Mouse (Mus musculus) hematopoietic stem cell, adult 5-6 weeks (primary cell): ENCODE measurements around the gene Pcbd2. TPM values are rescaled to one million over a fixed set of nuclear protein-coding genes. Genes with fewer than 3 reads are reported as not detected.
"Not testable (repeated sequence)": the region's sequence is repeated elsewhere in the genome, so short reads cannot be mapped to it uniquely, and the experiment has no call there.

Experiments
- ATAC-seq, 2 experiments: fragments of 125-278 bp in 1 of 2; replicated peaks in 1 of 2; 2 replicates each; pipeline ENCODE4 v1.8.0; 2016 to 2017; ENCODE audit warnings: inconsistent platforms in 2 of 2, mild to moderate bottlenecking in 2 of 2, moderate number of reproducible peaks in 2 of 2, low read depth in 1 of 2, moderate TSS enrichment in 1 of 2; ENCODE audit not compliant: low FRiP score in 2 of 2, poor library complexity in 2 of 2, severe bottlenecking in 2 of 2, insufficient read depth in 1 of 2, low TSS enrichment in 1 of 2
- total RNA-seq: library from RNA; stranded (forward); fragments of 172-1452, 232-1000 nt; gene quantifications from 2 replicates; pipeline ENCODE4 v1.2.3, GENCODE M21; 2017

Gene Pcbd2
- 4.5 and 26.2 TPM in 2 replicates for total RNA-seq

DNA sequence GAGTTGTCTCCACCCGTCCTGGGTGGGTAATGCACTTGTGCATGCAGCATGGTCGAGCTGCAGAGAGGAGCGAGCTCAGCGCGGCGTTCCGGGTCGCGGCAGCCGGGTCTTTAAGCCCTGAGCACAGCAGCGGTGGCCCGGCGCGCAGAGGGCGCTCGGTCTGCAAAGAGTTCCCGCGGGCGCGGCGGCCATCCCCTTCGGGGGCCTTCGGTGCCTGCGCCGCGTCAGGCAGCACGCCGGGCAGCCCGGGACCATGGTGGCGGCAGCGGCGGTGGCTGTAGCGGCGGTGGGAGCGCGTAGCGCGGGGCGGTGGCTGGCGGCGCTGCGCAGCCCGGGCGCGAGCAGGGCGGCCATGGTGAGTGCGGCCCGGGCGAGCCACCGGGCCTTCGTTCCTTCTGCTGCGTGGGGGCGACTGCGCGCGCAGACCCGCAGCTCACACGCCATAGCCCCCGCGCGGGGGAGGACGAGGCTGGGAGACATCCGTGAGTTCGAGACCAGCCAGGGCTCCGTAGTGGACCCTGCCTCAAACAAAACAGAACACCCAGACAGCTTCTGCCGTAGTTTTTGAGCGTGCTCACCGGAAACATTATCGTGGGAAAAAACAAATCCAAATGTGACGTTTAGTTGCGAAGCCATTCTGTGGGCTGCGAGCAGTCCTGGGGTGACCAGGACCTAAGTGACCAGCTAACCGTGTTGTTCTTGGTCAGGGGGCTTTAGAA lies at the start of gene Pcbd2:
Gene Pcbd2, plus strand, starts transcription at position 249 of the 719 bp plus-strand sequence.
- peak; percentile 67 to 74 for ATAC-seq

DNA sequence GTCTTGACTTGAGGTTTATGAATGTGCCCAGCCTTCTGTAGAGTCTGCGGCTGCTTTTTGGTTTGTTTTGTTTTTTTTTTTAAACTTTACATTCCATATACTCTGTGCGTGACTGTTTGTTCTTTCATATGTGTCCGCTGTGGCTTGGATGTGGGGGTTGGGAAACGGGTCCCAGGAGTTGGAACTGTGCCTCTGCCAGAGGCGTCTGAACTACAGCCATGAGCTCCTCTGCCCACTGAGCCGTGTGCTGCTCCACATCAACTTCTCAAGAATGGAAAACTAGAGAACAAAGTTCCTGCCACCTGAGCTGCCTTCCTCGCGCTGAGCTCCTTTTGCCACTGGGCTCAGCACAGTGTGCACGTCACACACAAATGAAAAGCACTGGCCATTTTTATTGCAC lies 45.0 kb upstream of the Pcbd2 start:
- no peak for ATAC-seq

DNA sequence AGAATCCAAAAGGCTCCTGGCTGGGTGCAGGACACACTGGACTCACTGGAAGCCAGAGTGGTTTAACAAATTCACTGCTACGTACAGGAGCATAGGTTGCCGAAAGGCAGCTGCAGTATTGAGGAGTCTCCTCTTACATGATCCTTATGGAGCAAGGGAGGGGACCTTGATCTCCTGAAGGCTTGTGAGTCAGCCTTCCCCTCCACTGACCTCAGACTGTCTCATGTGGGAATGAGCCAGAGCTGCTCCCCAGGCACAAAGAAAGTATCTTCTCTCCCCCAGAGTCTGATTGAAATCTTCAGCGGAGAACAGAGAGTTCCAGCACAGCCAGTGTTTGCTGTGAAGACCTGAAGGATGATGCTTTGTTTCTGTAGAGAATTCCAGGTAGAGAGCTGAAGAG lies 43.6 kb upstream of the Pcbd2 start:
- ATAC-seq, result no peak

DNA sequence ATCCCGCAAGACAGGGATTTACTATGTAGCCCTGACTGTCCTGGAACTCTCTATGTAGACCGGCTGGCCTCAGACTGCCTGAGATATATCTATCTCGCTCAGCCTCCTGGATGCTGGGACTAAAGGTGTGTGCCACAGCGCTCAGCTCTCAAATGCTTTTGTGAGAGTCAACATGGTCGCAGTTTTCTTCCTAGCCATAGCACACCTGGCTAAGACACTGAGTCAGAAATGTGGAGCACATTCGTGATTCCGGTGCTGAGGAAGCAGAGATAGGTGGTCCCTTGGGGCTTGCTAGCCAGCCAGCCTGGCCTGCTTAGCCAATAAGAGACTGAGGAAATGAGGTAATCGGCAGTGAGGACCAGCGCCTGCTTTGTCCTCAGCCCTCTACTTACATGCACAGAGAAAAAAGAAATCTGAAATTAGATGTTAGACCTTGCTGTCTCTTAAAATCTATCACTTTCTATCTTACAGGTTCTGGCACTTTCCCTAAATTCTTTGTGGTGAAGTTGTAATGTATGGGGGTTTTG lies 41.0 kb upstream of the Pcbd2 start:
- ATAC-seq, result no peak

DNA sequence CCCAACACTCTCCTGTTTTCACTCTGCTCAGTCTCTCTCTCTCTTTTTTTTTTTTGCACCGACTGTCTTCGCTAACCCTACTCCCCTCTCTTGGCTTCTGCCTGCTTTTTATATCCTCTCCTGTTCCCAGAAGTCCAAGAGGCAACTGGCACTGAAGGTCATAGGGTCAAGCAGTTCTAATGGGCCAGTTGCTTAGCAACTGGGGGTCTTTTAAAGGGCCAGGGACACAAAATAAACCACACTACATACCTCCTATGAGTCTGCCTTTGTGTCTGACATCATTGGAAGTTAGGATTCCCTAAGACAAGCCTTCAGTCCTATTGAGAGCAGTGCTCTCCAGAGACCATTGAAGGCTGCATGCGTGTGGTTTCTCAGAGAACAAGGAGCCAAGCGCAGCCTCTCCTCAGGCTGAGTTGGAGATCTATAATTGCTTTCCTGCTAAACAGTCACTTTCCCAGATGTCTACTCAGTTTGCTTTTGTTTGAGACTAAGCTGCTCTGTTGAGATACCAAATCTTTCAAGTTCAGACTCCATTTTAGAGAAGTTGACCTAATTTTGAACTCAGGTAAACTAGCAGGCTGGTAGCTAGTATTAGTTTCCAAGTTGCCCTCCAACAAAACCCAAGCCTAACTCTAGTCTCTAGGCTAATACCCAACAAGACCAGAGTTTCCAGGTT lies 39.1 kb upstream of the Pcbd2 start:
- ATAC-seq, result no peak

DNA sequence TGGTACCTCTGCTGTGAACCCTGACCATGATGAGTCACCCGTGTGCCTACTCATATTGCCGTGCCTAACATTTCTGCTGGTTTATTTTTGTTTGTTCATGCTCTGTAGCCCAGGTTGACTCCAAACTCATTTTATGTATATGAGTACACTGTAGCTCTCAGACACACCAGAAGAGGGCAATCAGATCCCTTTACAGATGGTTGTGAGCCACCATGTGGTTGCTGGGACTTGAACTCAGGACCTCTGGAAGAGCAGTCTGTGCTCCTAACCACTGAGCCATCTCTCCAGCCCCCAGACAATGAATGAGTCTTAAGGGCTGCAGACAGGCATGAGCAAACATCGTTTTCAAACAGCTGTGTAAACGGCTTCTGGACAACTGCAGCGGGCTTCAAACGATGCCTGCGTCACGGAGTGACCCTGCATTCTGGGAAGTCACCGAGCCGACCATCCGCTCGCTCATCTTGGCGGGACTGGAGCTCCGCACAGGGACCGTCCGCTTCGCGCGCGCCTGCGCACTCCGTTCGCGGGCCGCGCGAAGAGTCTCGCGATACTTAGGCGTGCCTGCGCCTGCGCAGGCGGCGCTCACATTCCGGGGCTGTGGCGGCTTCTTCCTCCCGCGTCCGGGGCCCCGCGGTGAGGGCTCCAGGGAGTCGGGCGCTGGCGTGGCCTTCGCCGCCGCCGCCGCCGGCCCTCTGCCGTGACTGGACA lies 34.5 kb upstream of the Pcbd2 start, which contains the start of gene B230219D22Rik:
Gene B230219D22Rik, plus strand, starts transcription at position 590 of the 708 bp plus-strand sequence.
- peak; percentile 94 to 96 for ATAC-seq

DNA sequence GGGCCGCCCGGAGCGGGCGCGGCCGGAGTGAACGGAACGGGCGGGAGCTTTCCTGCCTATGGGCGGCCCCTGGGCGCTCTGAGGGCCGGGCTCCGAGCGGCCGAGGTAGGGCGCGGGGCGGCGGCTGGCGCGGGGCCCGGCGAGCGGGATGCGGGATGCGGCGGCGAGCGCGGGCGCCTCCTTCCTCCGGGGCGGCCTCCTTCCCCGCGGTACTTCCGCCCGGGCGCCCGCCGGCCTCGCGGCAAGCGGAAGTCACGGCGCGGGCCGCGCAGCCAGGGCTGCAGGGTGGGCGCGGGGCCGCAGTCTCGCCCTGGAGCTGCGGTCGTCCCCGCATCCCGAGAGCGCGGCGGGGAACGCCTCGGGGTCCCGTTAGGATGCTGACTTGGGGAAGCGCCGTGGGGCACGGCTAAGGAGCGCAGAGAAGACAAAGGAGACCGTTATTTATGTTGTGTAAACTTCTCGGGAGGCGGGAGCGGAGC lies 33.9 kb upstream of the Pcbd2 start:
- no peak for ATAC-seq

DNA sequence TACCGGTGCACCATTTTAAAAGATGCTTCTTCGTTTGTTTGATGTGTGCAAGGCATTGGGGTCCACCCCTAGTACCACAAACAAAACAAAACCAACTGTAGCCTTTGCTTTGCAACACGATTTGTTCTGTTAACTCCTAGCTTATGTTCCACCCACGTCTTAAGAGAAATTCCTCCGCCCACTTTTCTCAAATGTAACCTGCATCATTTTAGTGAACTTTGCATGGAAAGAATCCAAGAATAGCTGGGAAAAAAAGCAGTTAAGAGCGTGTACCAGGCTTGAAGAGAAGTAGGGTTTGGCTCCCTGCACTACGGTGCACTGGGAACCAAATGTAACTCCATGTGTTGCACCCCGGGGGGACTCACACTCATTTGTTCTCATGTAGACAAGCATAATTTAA lies 33.1 kb upstream of the Pcbd2 start:
- no peak for ATAC-seq

DNA sequence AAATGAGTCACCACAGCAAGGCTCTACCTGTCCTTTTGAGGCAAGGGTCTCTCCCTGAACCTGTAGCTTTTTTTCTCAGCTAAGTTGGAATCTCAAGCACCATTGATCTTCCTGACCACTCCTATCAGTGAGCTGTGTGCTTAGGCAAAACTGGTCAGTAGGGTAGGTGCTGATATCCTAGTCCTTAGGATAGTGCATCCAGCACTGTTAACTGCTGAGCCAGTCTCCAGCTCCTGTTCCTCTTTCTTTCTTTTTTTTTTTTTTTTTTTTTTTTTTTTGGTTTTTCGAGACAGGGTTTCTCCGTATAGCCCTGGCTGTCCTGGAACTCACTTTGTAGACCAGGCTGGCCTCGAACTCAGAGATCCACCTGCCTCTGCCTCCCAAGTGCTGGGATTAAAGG lies 31.2 kb upstream of the Pcbd2 start:
- not testable (repeated sequence) for ATAC-seq

DNA sequence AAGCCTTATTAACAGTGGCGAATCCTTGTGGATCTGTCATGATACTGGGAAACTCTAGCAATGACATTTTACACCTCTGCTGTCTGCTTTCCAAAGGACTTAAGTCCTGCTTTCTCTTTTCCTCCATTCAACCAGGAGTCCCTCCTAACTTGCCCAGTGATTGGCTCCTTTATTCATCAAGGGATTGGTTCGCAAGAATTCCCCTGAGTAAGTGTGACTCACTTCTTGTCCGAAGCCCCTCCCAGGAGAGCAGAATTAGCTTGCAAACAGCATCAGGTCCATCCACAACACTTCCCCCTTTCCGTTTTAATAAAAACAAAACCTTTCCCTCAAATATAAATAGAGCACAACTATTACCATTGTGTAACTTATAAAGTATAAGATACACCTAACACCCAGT lies 22.9 kb upstream of the Pcbd2 start:
- no peak for ATAC-seq

DNA sequence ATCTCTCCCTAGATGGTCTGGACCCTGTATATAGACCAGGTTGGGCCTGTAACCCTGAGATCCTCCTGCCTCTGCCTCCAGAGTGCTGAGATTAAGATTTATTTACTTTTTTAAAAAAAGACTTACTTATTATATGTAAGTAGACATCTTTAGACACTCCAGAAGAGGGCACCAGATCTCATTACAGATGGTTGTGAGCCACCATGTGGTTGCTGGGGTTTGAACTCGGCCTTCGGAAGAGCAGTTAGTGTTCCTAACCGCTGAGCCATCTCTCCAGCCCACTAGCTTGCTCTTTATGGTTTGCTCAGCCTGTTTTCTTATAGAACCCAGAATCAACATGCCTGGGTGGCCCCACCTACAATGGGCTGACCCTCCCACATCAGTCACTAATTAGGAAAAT lies 14.3 kb upstream of the Pcbd2 start:
- ATAC-seq, result no peak

DNA sequence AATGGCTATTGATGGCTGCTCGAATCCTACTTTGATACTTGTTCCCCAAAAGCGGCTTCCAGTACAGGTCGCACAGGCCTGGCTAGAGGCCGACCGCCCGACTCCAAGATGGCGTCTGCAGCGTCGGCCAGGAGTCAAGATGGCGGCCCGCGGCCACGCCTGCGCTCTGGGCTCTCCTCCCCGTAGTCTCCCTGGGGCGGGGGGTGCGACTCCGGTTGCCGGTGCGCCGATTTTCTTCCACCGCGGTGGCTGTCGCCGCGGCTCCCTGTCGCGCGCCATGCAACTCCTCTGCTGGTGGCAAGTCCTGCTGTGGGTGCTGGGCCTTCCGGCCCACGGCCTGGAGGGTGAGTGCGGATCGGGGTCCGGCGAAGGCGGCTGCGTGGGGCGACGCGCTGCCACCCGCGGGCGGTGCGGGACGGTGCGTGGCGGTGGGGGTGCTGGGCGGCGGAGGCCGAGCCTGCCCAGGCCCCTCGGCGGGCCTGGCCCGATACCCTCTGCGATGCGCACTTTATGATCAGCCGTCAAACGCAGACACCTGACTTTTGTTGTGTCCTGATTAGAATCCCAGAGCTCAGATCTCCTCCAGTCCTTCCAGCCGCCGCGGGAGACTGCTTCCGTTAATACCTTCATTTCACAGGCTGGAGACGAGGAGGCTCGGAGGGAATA lies 12.5 kb upstream of the Pcbd2 start, which contains the start of gene Txndc15:
Gene Txndc15, plus strand, starts transcription at position 150 of the 666 bp plus-strand sequence.
- peak; percentile 91 to 95 for ATAC-seq

DNA sequence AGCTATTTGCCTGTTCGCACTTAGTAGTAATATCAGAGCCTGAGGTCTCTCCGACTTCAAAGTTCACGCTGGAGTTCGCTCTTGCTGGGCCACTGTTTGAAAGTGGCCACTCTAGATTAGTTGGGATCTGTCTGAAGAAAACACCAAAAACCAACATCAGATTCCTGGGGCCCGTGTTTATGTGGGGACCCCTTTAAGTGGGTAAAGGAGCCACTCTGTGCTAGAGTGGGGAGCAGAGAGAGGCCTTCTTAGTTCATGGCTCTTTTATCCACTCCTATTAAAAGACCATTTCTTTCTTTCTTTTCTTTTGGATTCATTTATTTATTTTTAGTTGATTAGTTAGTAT lies 12.0 kb upstream of the Pcbd2 start:
- no peak for ATAC-seq

DNA sequence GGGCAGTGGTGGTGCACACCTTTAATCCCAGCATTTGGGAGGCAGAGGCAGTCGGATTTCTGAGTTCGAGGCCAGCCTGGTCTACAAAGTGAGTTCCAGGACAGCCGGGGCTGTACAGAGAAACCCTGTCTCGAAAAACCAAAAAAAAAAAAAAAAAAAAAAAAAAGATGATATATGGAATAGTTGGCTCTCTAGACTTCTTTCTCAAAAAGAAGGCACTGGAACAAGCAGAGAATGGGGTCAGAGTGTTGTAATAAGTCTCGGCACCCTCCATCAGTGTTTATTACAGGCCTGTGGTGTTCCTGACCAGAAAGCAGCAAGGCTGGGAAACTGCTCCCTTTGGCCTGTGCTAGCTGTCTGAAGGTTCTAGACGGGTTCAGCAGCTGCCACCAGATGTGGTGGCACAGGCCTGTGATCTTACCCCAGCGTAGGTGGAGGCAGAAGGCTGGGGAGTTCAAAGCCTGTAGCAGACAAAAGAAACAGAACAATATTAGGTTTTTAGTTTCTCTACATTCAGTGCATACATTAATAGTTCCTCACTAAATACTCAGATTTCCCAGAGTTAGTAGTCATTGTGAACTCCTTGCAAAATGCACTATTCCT lies 11.2 kb upstream of the Pcbd2 start:
- no peak for ATAC-seq

DNA sequence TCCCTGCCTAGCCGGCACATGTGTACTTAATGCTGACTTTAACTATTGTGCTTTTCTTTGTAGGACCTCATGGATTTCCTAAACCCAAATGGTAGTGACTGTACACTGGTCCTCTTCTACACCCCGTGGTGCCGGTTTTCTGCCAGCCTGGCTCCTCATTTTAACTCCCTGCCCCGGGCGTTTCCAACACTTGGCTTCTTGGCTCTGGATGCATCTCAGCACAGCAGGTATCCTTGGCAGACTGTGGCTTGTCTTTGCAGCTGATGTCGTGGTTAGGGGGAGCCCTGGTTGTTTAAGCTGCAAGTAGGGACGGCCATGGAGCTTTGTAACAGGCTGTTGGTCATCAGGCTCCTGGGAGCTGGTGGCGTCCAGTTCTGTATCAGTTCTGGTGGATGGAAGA lies 5.7 kb upstream of the Pcbd2 start:
- no peak for ATAC-seq

DNA sequence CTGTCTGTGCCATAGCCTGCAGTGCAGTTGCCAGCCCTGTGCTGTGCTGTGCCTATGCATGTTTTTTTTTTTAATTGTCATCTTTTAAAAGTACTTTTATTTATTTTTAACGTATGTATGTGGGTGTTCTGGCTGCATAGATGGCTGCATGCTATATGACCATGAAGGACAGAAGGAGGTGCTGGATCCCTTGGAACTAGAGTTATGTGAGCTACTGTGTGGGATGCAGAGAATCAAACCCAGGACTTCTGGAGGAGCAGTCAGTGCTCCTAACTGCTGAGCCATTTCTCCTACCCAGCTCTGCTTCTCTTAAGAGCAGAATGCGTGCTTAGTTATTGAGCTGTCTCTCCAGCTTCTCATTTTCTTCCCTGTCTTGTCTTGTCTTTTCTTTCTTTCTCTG lies 5.2 kb upstream of the Pcbd2 start:
- no peak for ATAC-seq

DNA sequence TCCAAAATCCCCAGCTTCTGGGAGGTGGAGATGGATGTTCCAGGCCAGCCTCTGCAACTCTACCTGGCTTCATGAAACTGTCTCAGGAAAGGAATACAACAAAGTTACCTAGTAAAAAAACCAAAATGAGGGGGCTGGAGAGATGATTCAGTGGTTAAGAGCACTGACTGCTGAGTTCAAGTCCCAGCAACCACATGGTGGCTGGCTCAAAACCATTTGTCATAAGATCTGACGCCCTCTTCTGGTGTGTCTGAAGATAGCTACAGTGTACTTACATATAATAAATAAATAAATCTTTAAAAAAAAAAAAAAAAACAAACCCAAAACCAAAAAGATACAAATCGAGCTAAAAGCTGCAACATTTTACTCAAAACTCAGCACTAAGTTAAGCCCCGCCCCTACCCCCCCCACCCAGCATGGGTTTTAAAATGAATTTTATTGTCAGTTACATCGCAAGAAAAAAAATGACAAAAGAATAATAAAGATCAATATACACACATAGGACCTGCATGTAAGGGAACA lies 509 bp upstream of the Pcbd2 start:
- ATAC-seq, result no peak
